Mouse (Mus musculus) ES-Bruce4 (cell line): ENCODE results near the gene Itga1. TPM values are rescaled to one million over a fixed set of nuclear protein-coding genes. Genes with fewer than 3 reads are reported as not detected.

Experiments used
- H3K27ac ChIP-seq: 2 replicates; pipeline ENCODE4 v1.5.1; 2012; ENCODE audit warnings: low read length, inconsistent platforms; ENCODE audit not compliant: insufficient read depth
- H3K27me3 ChIP-seq: 2 replicates; pipeline ENCODE4 v1.6.1; 2012; ENCODE audit warnings: mild to moderate bottlenecking, low read length, inconsistent platforms; ENCODE audit not compliant: control insufficient read depth, poor library complexity, insufficient read depth, severe bottlenecking
- H3K36me3 ChIP-seq: 2 replicates; pipeline ENCODE4 v1.6.1; 2012; ENCODE audit warnings: inconsistent platforms, mild to moderate bottlenecking, low read length, moderate library complexity; ENCODE audit not compliant: control insufficient read depth, poor library complexity, insufficient read depth, severe bottlenecking
- H3K4me1 ChIP-seq: one replicate; pipeline ENCODE4 v1.8.1; 2011; ENCODE audit warnings: low read length; ENCODE audit not compliant: control insufficient read depth, insufficient read depth
- H3K4me3 ChIP-seq: 2 replicates; pipeline ENCODE4 v1.5.1; 2011; ENCODE audit warnings: low read depth, mild to moderate bottlenecking, low read length
- H3K9ac ChIP-seq: 2 replicates; pipeline ENCODE4 v1.6.1; 2012; ENCODE audit warnings: low read depth, mild to moderate bottlenecking, inconsistent platforms; ENCODE audit not compliant: poor library complexity, severe bottlenecking
- H3K9me3 ChIP-seq: replicated peaks from 2 replicates; pipeline ENCODE4 v1.6.1; 2012; ENCODE audit warnings: mild to moderate bottlenecking, low read length, inconsistent platforms; ENCODE audit not compliant: control insufficient read depth, poor library complexity, insufficient read depth, severe bottlenecking
- CTCF ChIP-seq: IDR thresholded peaks from one replicate; pipeline ENCODE4 v1.8.1; 2011; ENCODE audit warnings: low read depth, low read length
- EP300 ChIP-seq: IDR thresholded peaks from 2 replicates; pipeline ENCODE4 v1.6.1; 2011; ENCODE audit warnings: low read depth, low read length; ENCODE audit not compliant: insufficient read depth
- POLR2A ChIP-seq: IDR thresholded peaks from one replicate; pipeline ENCODE4 v1.8.1; 2011; ENCODE audit warnings: low read length; ENCODE audit not compliant: insufficient read depth
- polyA plus RNA-seq: library from polyadenylated mRNA; stranded (reverse); fragments of >200 nt; gene quantifications from 2 replicates; pipeline ENCODE4 v1.2.4, GENCODE M21; 2011; ENCODE audit warnings: low read depth; ENCODE audit not compliant: missing spikeins, insufficient read depth, insufficient read length

The Itga1 gene
- polyA plus RNA-seq, result 5.0 and 5.2 TPM in 2 replicates

DNA sequence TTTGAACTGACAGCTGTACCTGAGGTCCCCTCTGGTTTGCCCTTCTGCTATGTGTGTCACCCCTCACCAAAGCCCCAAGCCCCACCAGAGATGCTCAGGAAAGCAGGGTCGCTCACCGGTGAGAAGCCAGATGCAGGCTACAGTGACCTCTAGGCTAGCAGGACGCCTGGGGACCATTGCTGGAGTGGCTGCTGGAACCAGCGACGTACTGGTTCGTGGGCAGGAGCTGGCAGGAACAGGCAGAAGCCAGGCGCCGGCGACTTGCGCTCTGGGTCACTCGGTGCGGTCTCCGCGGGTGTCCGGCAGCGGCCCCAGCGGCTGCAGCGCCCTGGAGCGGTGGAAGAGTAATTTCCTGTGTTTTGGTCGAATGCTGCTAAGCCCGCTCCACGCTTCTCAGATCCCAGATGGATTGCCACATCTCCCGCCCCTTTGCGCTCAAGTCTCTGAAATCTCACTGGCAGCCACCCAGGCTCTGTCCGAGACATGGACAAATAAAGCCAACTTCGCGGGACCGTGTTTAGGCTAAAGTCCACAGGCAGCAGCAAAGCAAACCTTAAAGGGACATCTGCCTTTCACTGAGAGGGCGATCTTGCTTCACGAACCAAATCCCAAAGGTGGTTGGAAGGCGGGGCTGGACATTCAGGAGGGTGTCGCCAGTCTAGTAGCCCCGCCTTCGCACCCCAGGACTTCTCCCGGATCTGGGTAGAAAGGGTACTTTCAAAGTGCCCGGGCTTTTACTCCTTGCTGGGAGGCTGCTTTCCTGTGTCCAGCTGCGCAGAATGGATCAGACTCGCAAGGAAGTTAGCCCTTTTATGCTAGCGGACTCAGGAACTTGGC lies at the start of gene Itga1, which contains the start of gene Gm49395:
Gene Itga1, minus strand, starts transcription at position 610 of the 837 bp plus-strand sequence.
Gene Gm49395, minus strand, starts transcription at position 567 of the 837 bp plus-strand sequence.
- TF ChIP-seq CTCF, result no peak
- no peak for TF ChIP-seq EP300
- TF ChIP-seq POLR2A, result no peak
- Histone ChIP-seq H3K4me1 (no peaks in the 10 kb centered on the region), H3K27me3 (no peaks in the 10 kb centered on the region; the same call in 1 of the 2 replicates), H3K9me3 (peaks cover 8% of the 10 kb centered on the region; the same call in 1 of the 2 replicates), H3K36me3 (no peaks in the 10 kb centered on the region), H3K9ac (peak within 1 kb of the TSS; percentile 19), H3K4me3 (peak within 1 kb of the TSS; percentile 58), H3K27ac (no peak within 1 kb of the TSS)

DNA sequence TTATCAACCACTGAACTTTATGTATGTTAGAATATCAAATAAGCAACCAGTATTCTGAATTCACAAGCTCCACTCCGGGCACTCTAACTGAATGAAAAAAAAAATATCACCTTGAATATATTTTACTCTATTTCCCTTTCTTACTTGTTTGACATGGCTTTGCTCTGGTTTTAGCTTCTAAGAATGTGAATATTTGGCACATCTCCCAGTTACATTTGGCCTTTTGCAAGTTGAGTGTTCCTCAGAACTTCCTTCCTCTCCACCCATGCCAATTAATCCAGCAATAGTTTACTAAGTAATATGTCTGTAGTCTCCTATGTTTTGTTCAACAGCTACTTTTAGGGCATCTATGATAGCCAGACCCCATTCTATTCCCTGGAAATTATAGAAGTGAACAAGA lies 48.8 kb upstream of the Itga1 start:
- Histone ChIP-seq H3K27me3 (no peaks in the 10 kb centered on the region), H3K36me3 (no peaks in the 10 kb centered on the region), H3K4me1 (no peaks in the 10 kb centered on the region), H3K27ac (no peak overlapping the region), H3K9ac (no peak overlapping the region), H3K9me3 (no peaks in the 10 kb centered on the region), H3K4me3 (no peak overlapping the region)
- TF ChIP-seq EP300, result no peak
- TF ChIP-seq CTCF, result no peak
- no peak for TF ChIP-seq POLR2A

DNA sequence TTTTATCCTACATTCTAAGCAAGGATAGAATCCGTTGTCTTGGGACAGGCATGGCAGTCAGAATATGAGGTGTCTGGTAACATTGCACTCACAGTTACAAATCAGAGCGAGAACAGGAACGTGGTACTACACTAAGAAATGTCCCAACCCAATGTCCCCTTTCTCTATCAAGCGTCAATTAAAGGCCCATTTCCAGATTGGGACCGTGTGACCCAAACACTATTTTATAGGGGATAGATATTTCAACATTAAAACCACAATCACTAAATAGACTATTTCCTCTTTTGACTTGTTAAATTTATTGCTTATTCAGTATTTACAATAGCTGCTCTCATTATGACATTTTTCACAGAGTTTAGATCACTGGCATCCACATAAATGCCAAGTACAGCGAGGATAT lies 48.1 kb upstream of the Itga1 start:
- no peaks in the 10 kb centered on the region for H3K9me3 ChIP-seq
- H3K27ac ChIP-seq, result no peak overlapping the region
- H3K36me3 ChIP-seq, result no peaks in the 10 kb centered on the region
- no peaks in the 10 kb centered on the region for H3K27me3 ChIP-seq
- TF ChIP-seq POLR2A (no peak), EP300 (no peak), CTCF (no peak)
- H3K4me1 ChIP-seq, result no peaks in the 10 kb centered on the region
- no peak overlapping the region for H3K4me3 ChIP-seq
- no peak overlapping the region for H3K9ac ChIP-seq

DNA sequence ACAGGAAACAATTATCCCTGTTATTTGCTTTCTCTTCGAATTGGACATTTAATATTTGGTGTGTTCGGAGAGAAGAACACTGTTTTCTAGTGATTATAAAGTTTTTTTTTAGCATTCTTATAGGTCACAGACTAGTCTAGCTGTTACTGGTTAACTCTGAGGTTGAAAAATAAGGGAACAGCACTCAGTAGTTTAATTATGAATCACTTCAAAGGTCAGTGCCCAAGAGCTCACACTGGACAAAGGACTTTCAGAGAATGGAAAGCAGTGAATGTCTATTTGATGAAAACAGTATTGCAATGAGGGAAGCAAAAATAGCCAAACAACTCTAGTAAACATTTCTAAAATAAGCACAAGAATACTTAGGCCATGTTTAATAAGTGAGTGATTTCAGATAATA lies 41.8 kb upstream of the Itga1 start:
- Histone ChIP-seq H3K27ac (no peak overlapping the region), H3K36me3 (no peaks in the 10 kb centered on the region), H3K9ac (no peak overlapping the region), H3K4me3 (no peak overlapping the region), H3K27me3 (no peaks in the 10 kb centered on the region), H3K4me1 (no peaks in the 10 kb centered on the region), H3K9me3 (no peaks in the 10 kb centered on the region)
- TF ChIP-seq POLR2A, result no peak
- no peak for TF ChIP-seq EP300
- no peak for TF ChIP-seq CTCF

DNA sequence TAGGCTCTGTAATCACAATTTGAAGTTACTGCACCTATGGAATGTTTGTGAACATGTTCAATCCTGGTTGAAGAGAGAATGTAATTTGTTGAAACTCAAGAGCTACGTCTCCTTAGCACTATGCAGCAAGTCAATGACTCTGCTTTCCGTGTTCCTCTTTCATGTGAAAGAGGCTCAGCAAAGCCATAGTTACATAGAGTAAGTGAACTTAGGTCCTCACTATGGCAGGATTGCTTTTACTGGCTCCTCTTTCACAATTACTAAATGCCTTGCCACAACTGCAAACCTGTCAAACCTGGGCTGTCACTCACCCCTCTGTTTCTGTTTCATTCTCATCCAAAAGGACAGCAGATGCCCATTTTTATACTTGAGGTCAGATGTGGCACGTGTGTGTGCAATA lies 40.3 kb upstream of the Itga1 start:
- H3K4me1 ChIP-seq, result no peaks in the 10 kb centered on the region
- H3K9me3 ChIP-seq, result no peaks in the 10 kb centered on the region
- H3K27me3 ChIP-seq, result no peaks in the 10 kb centered on the region
- no peak for TF ChIP-seq EP300
- TF ChIP-seq POLR2A, result no peak
- no peak for TF ChIP-seq CTCF
- H3K9ac ChIP-seq, result no peak overlapping the region
- no peak overlapping the region for H3K4me3 ChIP-seq
- no peak overlapping the region for H3K27ac ChIP-seq
- H3K36me3 ChIP-seq, result no peaks in the 10 kb centered on the region

DNA sequence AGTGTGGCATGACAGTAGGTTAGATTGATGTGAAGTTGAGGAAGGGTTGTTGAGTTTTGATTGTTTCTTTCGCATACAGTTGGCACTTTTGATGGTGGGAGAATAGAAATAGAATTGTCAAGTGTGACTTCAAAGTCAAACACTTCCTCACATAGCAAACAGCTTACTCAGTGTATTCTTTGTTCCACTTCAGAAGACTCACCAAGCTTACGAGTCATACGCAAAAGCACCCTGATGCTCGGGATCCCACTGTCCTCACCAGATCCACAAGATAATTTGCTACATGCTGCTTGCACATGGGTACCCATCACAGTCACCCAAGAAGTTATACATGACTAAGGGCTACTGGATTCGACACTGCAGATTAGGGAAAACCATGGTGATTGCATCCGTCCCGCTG lies 36.7 kb upstream of the Itga1 start:
- no peak overlapping the region for H3K27ac ChIP-seq
- H3K36me3 ChIP-seq, result no peaks in the 10 kb centered on the region
- H3K9ac ChIP-seq, result no peak overlapping the region
- H3K9me3 ChIP-seq, result no peaks in the 10 kb centered on the region
- H3K4me3 ChIP-seq, result no peak overlapping the region
- H3K27me3 ChIP-seq, result no peaks in the 10 kb centered on the region
- H3K4me1 ChIP-seq, result no peaks in the 10 kb centered on the region
- TF ChIP-seq POLR2A, result no peak
- no peak for TF ChIP-seq EP300
- TF ChIP-seq CTCF, result no peak
